Mouse (Mus musculus) testis, adult 2 months (tissue): ENCODE measurements around the gene Zfyve27.

Experiments
- CTCF ChIP-seq: fragments of 200-500 bp; IDR thresholded peaks from 2 replicates; pipeline ENCODE4 v1.5.1; 2012; ENCODE audit warnings: low read depth, mild to moderate bottlenecking, inconsistent platforms, low read length, moderate library complexity; ENCODE audit not compliant: control insufficient read depth, insufficient read depth, insufficient replicate concordance
- POLR2A ChIP-seq: fragments of 200-500 bp; IDR thresholded peaks from 2 replicates; pipeline ENCODE4 v1.6.1; 2012; ENCODE audit warnings: low read depth, mild to moderate bottlenecking, inconsistent platforms, low read length, moderate library complexity; ENCODE audit not compliant: control insufficient read depth

GRCm38 (mm10) chr19:42163764-42164163 lies at the start of gene Zfyve27:
- no peak for TF ChIP-seq CTCF
- TF ChIP-seq POLR2A: peak; percentile 55; the same call in 1 of the 2 replicates
